Mouse (Mus musculus) hindlimb bud, embryonic 11.5 days (tissue): ENCODE data around the gene Runx1.

Source experiments
- DNase-seq: peaks from one replicate; pipeline ENCODE4 v3.0.0-alpha.2; 2012; ENCODE audit warnings: low read depth, low spot score; ENCODE audit errors: extremely low spot score

Gene Runx1

DNA sequence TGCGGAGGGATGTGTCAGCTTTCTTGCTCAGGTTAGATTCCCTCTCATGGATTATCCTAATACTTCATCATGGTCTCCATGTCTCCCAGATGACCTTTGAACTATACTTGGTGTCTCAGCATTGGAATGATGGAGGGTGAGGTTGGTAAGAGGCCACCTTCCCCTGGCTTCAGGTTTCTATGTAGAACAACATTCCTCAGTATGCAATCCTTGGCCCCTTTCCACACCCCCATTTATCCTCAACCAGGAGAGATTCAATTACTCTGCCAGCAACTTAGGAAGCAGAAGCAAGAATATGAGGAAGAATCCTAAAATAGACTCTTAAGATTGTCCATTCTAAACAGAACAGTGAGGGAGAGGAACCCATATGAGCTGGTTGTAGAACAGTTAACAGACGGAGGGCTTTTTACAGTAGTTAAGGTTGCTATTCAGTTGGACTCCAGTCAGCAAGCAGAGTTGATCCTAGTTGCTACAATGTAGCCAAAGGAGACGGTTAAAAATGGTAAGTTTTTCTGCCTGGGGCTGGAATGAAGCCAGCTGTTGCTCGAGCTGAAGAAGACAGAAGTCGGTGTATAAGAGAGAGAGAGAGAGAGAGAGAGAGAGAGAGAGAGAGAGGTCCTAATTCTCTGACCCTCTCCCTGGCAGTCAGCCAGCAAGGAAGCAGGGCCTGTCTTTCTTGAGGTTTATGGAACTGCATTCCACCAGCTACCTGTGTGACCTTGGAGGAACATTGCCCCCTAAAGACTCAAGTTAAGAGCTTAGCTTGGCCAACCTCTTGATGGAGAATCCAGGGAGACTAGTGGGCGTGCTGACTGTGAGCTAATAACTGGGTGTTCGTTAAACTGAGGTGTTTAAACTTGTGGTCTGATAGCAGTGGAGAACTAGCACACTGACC, 120.1 kb downstream of the Runx1 start:
- DNase-seq = no peak

GRCm38 (mm10) chr16:92703850-92704249, 122.1 kb downstream of the Runx1 start:
- no peak for DNase-seq

GRCm38 (mm10) chr16:92699531-92700397, 126.2 kb downstream of the Runx1 start:
- DNase-seq = no peak

DNA sequence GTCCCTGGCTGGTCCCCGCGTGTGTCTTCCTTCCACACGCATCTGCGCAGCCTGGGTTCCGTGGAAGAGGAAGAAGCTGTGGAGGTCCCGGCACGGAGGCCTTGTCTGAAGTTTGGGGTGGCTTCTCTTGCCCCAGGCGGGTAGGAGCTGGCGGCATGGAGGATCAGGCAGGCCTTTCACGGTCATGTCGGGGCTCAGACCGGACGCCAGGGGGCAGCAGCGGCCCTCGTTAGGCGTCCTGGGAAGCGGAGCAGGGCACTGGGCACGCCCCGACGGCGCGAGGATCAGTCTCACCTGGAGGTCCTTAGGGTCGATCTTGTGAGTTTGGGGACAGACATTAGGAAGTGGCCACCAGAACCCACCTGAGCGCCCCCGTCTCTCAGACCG, 127.3 kb downstream of the Runx1 start:
- no peak for DNase-seq

DNA sequence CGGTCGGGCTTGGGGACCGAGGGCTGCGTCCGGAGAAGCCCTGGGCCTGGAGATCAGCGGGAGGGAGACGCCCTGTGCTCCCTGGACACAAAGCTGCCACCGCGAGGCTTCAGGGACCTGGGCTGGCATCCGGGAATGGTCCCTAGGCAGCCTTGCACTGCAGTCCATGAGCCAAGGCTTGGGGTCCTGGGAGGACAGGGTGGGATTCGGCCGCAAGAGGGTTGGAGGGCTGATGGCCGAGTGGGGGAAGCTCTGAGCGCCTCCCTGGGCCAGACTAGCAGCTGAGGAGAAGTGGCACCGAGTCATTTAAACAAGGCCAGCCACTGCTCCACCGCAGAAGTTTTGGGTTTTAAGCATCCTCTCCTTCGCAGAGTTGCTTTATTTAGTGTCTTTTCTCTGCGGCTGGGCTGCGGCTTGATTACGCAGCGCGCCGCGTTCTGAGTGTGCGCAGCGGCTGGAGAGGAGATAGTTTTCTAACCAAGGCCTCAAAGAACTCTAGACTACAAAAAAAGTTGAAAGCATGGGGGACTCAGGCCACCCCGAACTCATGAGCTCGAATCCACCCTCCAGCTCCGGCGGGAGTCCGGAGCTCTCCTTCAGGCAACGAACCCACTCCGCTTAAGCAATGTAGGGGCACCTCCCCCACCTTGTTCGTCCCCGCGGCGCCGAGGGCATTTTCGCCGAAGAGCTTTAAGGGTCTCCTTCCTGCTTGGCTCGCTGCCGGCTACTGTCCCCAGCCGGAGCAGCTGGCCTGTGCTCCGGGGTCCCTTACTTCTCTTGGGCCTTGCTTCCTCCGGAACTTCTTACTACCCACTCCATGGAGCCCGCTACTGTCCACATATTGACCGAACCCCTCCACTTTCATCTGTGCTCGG, 128.0 kb downstream of the Runx1 start:
- DNase-seq = no peak

DNA sequence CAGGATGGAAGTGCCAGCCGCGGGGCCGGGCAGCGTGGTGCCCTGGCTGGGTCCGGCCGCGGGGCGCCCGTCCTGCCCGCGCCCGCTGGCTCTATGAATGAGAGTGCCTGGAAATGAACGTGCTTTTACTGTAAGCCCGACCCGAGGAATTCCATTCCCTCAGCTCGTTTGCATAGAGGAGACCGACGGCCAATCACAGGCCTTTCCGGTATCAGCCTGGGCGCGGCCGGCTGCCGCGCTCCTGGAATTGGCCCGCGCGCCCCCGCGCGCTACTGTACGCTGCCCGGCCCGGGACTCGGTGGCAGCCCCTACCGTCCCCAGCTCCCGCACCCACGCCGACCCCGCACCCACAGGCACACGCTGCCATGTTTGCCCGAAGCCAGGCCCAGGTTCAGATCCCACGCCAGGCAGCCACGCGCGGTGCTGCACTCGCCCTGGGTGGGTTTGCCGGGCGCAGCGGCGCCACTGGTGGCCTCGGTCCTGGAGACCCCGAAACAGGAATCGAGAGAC, 128.7 kb downstream of the Runx1 start:
- no peak for DNase-seq

DNA sequence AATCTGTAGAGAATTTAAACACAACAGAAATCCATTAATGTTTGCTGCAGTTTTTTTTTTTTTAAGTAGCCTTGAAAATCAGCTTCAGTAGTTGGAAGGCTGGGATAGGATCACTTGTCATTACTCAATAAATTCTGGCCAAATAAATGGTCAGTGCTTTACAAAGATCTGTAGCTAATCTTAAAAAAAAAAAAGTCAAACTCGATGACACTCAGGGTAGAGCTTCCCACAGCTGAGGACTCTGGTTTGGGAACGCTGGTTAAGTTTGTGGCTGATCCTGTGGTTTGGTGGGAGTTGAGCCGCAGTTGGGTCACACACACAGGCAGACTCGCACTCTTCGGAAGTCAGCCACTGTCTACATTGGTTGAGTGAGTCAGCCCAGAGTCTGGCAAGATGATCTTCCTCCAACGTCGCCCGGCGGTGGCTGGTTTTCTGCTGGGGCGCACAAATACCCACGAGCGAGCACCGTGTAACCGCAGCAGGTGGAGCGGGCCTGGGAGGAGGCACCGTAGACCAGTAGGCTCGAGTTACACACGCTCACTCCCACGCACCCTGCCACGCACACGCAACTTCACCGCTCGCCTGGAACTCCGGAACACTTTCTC, 129.4 kb downstream of the Runx1 start:
- DNase-seq = no peak

GRCm38 (mm10) chr16:92695981-92696380, 130.0 kb downstream of the Runx1 start:
- DNase-seq = no peak

DNA sequence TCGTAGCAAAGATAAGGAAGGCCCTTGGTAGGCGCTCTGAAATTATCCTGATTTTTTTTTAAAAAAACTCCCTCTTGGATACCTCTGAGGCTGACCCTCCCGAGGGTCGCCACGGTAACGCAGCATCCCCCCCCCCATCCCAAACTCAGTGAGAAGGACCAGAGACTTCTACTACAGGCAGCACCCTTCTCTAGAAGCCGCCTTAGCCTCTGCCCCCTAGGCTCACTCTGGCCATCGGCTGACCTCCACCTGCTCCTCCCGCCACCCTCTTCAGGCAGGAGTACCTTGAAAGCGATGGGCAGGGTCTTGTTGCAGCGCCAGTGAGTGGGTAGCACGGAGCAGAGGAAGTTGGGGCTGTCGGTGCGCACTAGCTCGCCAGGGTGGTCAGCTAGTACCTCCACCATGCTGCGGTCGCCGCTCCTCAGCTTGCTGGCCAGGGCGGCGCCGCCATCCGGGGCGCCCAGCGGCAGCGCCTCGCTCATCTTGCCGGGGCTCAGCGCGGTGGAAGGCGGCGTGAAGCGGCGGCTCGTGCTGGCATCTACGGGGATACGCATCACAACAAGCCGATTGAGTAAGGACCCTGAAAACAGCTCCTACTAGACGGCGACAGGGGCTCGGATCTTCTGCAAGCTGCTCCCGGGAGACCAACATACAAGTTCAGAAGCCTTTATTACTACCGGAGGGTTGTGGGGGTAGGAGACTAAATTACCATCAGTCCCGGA, 130.6 kb downstream of the Runx1 start:
- no peak for DNase-seq

- DNase-seq = no peak
Measured at GRCm38 (mm10) chr16:92694496-92695106, 131.3 kb downstream of the Runx1 start.

- DNase-seq = no peak
Measured at GRCm38 (mm10) chr16:92690759-92691158, 135.2 kb downstream of the Runx1 start.

GRCm38 (mm10) chr16:92688941-92689340, 137.0 kb downstream of the Runx1 start:
- no peak for DNase-seq

GRCm38 (mm10) chr16:92686978-92687377, 139.0 kb downstream of the Runx1 start:
- no peak for DNase-seq

GRCm38 (mm10) chr16:92685766-92686315, 140.1 kb downstream of the Runx1 start:
- no peak for DNase-seq

GRCm38 (mm10) chr16:92684423-92685211, 141.3 kb downstream of the Runx1 start:
- DNase-seq = no peak

DNA sequence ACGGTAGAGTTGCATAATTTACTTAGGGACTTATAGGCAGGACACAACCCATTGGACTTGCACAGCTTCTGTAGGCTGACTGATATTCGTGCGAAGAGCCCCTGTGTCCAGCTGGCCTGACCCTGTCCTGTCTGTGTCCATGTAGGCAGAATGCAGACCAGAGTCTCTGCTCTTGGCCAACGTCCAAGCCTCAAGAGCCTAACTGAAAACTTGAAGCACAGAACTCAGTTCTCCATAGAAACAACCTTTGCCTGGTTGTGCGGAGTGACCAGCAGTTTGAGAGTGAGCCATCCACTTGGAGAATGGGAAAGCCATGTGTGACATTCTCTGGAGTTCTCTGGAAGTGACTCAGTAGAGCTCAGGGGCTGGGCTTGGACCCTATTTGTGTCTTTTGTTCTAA, 149.3 kb downstream of the Runx1 start:
- DNase-seq = no peak

DNA sequence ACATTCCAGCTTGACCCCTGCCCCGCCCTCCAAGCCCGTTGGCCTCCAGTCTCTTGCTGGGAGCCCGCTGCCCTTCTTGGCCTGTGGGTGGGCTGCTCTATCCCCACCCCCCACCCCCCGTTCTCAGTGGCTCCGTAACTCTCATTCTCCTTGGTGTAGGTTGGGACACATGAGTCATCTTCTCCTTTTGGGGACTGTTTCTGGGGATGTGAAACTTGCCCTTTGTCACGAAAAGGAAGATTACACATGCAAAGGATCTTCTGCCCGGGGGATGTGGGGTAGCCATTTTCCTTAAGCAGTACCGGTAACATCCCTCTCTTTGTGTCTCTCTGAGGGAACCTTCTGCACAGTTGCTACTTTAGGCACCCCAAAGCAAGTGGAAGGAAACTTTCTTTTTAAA, 150.3 kb downstream of the Runx1 start:
- no peak for DNase-seq

GRCm38 (mm10) chr16:92674916-92675450, 151.0 kb downstream of the Runx1 start:
- DNase-seq = no peak
